Mouse (Mus musculus): ENCODE measurements at regions not wholly inside any gene's neighbourhood (a gene's known extent, or its start where the extent isn't known, plus 50 kb on each side); places are given as distances from the start of the nearest gene placed in this dataset.

GRCm38 (mm10) chr8:5030651-5031050 lies 74.5 kb downstream of the Slc10a2 start:
- peak; percentile 58; the same call in 1 of the 2 replicates for TF ChIP-seq GATA4 (IDR thresholded peaks at IDR 0.05; ENCODE audit: insufficient replicate concordance, low read length)

GRCm38 (mm10) chr8:5012368-5012767 lies 92.8 kb downstream of the Slc10a2 start:
- no peak for TF ChIP-seq GATA4 (IDR thresholded peaks at IDR 0.05; ENCODE audit: insufficient replicate concordance, low read length)

GRCm38 (mm10) chr8:5011771-5012170 lies 93.4 kb downstream of the Slc10a2 start:
- no peak for TF ChIP-seq GATA4 (IDR thresholded peaks at IDR 0.05; ENCODE audit: insufficient replicate concordance, low read length)

Measured in liver, adult (tissue).